Mouse (Mus musculus) bone marrow macrophage, adult 2 months (primary cell): ENCODE measurements around the gene Mapt.

Experiments used
- CTCF ChIP-seq: IDR thresholded peaks from 2 replicates; pipeline ENCODE4 v1.5.1; 2012; ENCODE audit warnings: low read depth, mild to moderate bottlenecking, low read length, moderate library complexity
- POLR2A ChIP-seq: IDR thresholded peaks from 2 replicates; pipeline ENCODE4 v1.6.1; 2012; ENCODE audit warnings: mild to moderate bottlenecking, low read depth, low read length, borderline replicate concordance

- no peak for TF ChIP-seq CTCF
- no peak for TF ChIP-seq POLR2A
These were observed 49.0 kb upstream of the Mapt start for GRCm38 (mm10) chr11:104182141-104182540.
